Mouse (Mus musculus) kidney, embryonic 14.5 days (tissue): Measurements from ENCODE around the gene Unc13a. TPM values are rescaled to one million over a fixed set of nuclear protein-coding genes. Genes with fewer than 3 reads are reported as not detected.

Experiments used
- ATAC-seq: fragments of 200-750 bp; cut with Nextera tagmentation; 2 replicates; pipeline ENCODE4 v1.8.0; 2017; ENCODE audit warnings: moderate number of reproducible peaks, mild to moderate bottlenecking, moderate TSS enrichment, moderate library complexity; ENCODE audit not compliant: low FRiP score, low TSS enrichment
- H3K27ac ChIP-seq: fragments of 300-500 bp; sonication (generic); 2 replicates; pipeline ENCODE4 v1.5.1; 2014; ENCODE audit warnings: low read depth, mild to moderate bottlenecking, low read length, moderate library complexity, mixed read lengths
- H3K27me3 ChIP-seq: fragments of 300-500 bp; sonication (generic); 2 replicates; pipeline ENCODE4 v1.6.1; 2014; ENCODE audit warnings: mild to moderate bottlenecking, low read length; ENCODE audit not compliant: control insufficient read depth, insufficient read depth
- H3K36me3 ChIP-seq: fragments of 300-500 bp; sonication (generic); 2 replicates; pipeline ENCODE4 v1.6.1; 2014; ENCODE audit warnings: low read length, mixed read lengths; ENCODE audit not compliant: control insufficient read depth, insufficient read depth
- H3K4me1 ChIP-seq: fragments of 300-500 bp; sonication (generic); 2 replicates; pipeline ENCODE4 v1.6.1; 2014; ENCODE audit warnings: low read length, mixed read lengths; ENCODE audit not compliant: control insufficient read depth, insufficient read depth
- H3K4me2 ChIP-seq: fragments of 300-500 bp; sonication (generic); replicated peaks from 2 replicates; pipeline ENCODE4 v1.6.1; 2014; ENCODE audit warnings: low read depth, mild to moderate bottlenecking, low read length
- H3K4me3 ChIP-seq: fragments of 300-500 bp; sonication (generic); 2 replicates; pipeline ENCODE4 v1.5.1; 2014; ENCODE audit warnings: mild to moderate bottlenecking, low read length
- H3K9ac ChIP-seq: fragments of 300-500 bp; sonication (generic); 2 replicates; pipeline ENCODE4 v1.6.1; 2014; ENCODE audit warnings: low read depth, mild to moderate bottlenecking, low read length, moderate library complexity
- H3K9me3 ChIP-seq: fragments of 300-500 bp; sonication (generic); 2 replicates; pipeline ENCODE4 v1.6.1; 2016; ENCODE audit warnings: low read length; ENCODE audit not compliant: control insufficient read depth
- WGBS: fragments of 180-500 bp; shearing (Covaris S2); extraction: QIAGEN DNeasy Blood & Tissue Kit; methylation state at CpG from one replicate; pipeline ENCODE4 v1.1.7; 2014; 5-methylcytosine and 5-hydroxymethylcytosine counted together
- polyA plus RNA-seq: library from polyadenylated mRNA; unstranded; fragments of >200 nt; fragmentation: Nextera tagmentation; extraction: Ambion mirVana; gene quantifications from 2 replicates; pipeline ENCODE4 v1.2.1, GENCODE M21; 2014

Gene Unc13a
- polyA plus RNA-seq, 1 experiment from 2014 or later: 0.50 TPM

GRCm38 (mm10) chr8:71665331-71666130 lies 6.0 kb downstream of the Unc13a start:
- Histone ChIP-seq H3K4me1 (peaks cover 14% of the 10 kb centered on the region; the same call in 1 of the 2 replicates), H3K27me3 (peaks cover 41% of the 10 kb centered on the region), H3K36me3 (no peaks in the 10 kb centered on the region), H3K27ac (no peak overlapping the region), H3K9ac (no peak overlapping the region), H3K4me2 (peak overlapping the region; percentile 27), H3K4me3 (peak overlapping the region; percentile 10), H3K9me3 (no peaks in the 10 kb centered on the region)
- 4% methylated on average over 22 of the region's 22 CpGs for WGBS
- peak; percentile 59 for ATAC-seq

- no peak overlapping the region for H3K4me2 ChIP-seq
- H3K9ac ChIP-seq: no peak overlapping the region
- H3K4me3 ChIP-seq: no peak overlapping the region
- H3K4me1 ChIP-seq: peaks cover 4% of the 10 kb centered on the region; the same call in 1 of the 2 replicates
- no peaks in the 10 kb centered on the region for H3K36me3 ChIP-seq
- no peak overlapping the region for H3K27ac ChIP-seq
- ATAC-seq: peak; percentile 65
- peaks cover 47% of the 10 kb centered on the region for H3K27me3 ChIP-seq
- no peaks in the 10 kb centered on the region for H3K9me3 ChIP-seq
- WGBS: 7% methylated on average over 36 of the region's 36 CpGs
Measured at GRCm38 (mm10) chr8:71660325-71661120, 11.0 kb downstream of the Unc13a start.

- no peak overlapping the region for H3K27ac ChIP-seq
- H3K9me3 ChIP-seq: no peaks in the 10 kb centered on the region
- no peak for ATAC-seq
- peaks cover 55% of the 10 kb centered on the region for H3K27me3 ChIP-seq
- H3K36me3 ChIP-seq: no peaks in the 10 kb centered on the region
- WGBS: 74% methylated on average over 1 of the region's 1 CpGs
- no peak overlapping the region for H3K9ac ChIP-seq
- peaks cover 6% of the 10 kb centered on the region; the same call in 1 of the 2 replicates for H3K4me1 ChIP-seq
- no peak overlapping the region for H3K4me2 ChIP-seq
- H3K4me3 ChIP-seq: no peak overlapping the region
Measured at GRCm38 (mm10) chr8:71659751-71660150, 11.8 kb downstream of the Unc13a start.

GRCm38 (mm10) chr8:71658515-71659049 lies 13.0 kb downstream of the Unc13a start:
- Histone ChIP-seq H3K4me1 (peaks cover 8% of the 10 kb centered on the region; the same call in 1 of the 2 replicates), H3K4me3 (no peak overlapping the region), H3K9ac (no peak overlapping the region), H3K4me2 (no peak overlapping the region), H3K9me3 (no peaks in the 10 kb centered on the region), H3K27ac (no peak overlapping the region), H3K36me3 (no peaks in the 10 kb centered on the region), H3K27me3 (peaks cover 59% of the 10 kb centered on the region)
- 31% methylated on average over 17 of the region's 17 CpGs for WGBS
- ATAC-seq: no peak

GRCm38 (mm10) chr8:71657816-71658215 lies 13.7 kb downstream of the Unc13a start:
- H3K27me3 ChIP-seq: peaks cover 57% of the 10 kb centered on the region
- no peaks in the 10 kb centered on the region for H3K36me3 ChIP-seq
- H3K4me3 ChIP-seq: no peak overlapping the region
- H3K9me3 ChIP-seq: no peaks in the 10 kb centered on the region
- no peak for ATAC-seq
- no peak overlapping the region for H3K9ac ChIP-seq
- no peak overlapping the region for H3K4me2 ChIP-seq
- H3K27ac ChIP-seq: no peak overlapping the region
- peaks cover 8% of the 10 kb centered on the region; the same call in 1 of the 2 replicates for H3K4me1 ChIP-seq
- 20% methylated on average over 9 of the region's 9 CpGs for WGBS

- 2% methylated on average over 23 of the region's 24 CpGs for WGBS
- ATAC-seq: peak; percentile 55; the same call in 1 of the 2 replicates
- peak overlapping the region; percentile 47 for H3K4me2 ChIP-seq
- H3K27me3 ChIP-seq: peaks cover 43% of the 10 kb centered on the region
- H3K4me1 ChIP-seq: peaks cover 8% of the 10 kb centered on the region; the same call in 1 of the 2 replicates
- H3K4me3 ChIP-seq: peak overlapping the region; percentile 13; the same call in 1 of the 2 replicates
- no peaks in the 10 kb centered on the region for H3K36me3 ChIP-seq
- no peaks in the 10 kb centered on the region for H3K9me3 ChIP-seq
- no peak overlapping the region for H3K9ac ChIP-seq
- no peak overlapping the region for H3K27ac ChIP-seq
Measured at GRCm38 (mm10) chr8:71654600-71654999, 17.0 kb downstream of the Unc13a start.

GRCm38 (mm10) chr8:71645510-71645909 lies 26.0 kb downstream of the Unc13a start:
- Histone ChIP-seq H3K27ac (no peak overlapping the region), H3K9me3 (no peaks in the 10 kb centered on the region), H3K4me2 (no peak overlapping the region), H3K9ac (no peak overlapping the region), H3K4me1 (no peaks in the 10 kb centered on the region), H3K4me3 (no peak overlapping the region), H3K27me3 (no peaks in the 10 kb centered on the region), H3K36me3 (no peaks in the 10 kb centered on the region)
- WGBS: 83% methylated on average over 9 of the region's 9 CpGs
- no peak for ATAC-seq

GRCm38 (mm10) chr8:71639318-71639717 lies 32.2 kb downstream of the Unc13a start:
- ATAC-seq: no peak
- WGBS: 90% methylated on average over 4 of the region's 4 CpGs
- no peaks in the 10 kb centered on the region for H3K4me1 ChIP-seq
- H3K27me3 ChIP-seq: no peaks in the 10 kb centered on the region; the same call in 1 of the 2 replicates
- H3K9me3 ChIP-seq: no peaks in the 10 kb centered on the region
- no peak overlapping the region for H3K27ac ChIP-seq
- no peak overlapping the region for H3K4me2 ChIP-seq
- no peak overlapping the region for H3K9ac ChIP-seq
- no peaks in the 10 kb centered on the region for H3K36me3 ChIP-seq
- H3K4me3 ChIP-seq: no peak overlapping the region
